Mouse (Mus musculus): ENCODE measurements around the gene Cstb.

DNA sequence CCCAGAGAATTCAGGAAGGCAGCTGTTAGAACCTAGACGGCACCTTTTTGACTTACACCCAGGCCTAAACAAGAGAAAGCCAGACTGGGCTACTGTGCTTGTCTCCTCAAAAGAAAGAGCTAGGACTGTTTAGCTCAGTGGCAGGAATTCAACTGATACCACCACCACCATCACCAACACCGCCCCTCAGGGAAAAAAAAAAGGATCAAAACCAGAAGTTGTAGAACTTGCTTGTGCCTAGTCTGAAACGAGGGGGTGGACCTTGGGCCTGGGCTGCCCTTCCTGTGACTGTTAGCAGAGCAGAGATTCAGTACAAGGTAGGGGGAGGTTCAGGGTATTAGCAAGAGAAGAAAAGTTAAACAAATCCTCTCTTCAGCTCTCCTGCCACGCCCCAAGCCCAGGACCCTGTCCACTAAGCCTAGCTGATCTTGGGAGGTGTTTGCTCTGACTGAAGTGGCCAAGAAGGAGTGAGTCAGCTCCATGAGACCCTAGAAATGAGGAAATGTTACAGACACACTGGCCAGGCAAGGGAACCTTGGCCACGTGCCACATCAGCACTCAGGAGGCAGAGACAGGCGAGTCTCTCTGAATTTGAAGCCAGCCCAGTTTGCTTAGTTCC is 757 bp downstream of the Cstb start:
- TF ChIP-seq CTCF (IDR thresholded peaks at IDR 0.05 in 2 of 3, conservative IDR thresholded peaks at IDR 0.05 in 1 of 3; ENCODE audit: control insufficient read depth in 1 of 3, insufficient read depth in 1 of 3, low read depth in 2 of 3, low read length in 3 of 3, poor library complexity in 1 of 3, severe bottlenecking in 1 of 3): no peak
- no peak for TF ChIP-seq RAD21 (IDR thresholded peaks at IDR 0.05; ENCODE audit: low read depth, low read length)
- no peak for TF ChIP-seq ZC3H11A (IDR thresholded peaks at IDR 0.05; ENCODE audit: low read depth, low read length)
- TF ChIP-seq CHD1 (IDR thresholded peaks at IDR 0.05; ENCODE audit: low read depth, low read length): no peak
- no peak for TF ChIP-seq RCOR1 (IDR thresholded peaks at IDR 0.05; ENCODE audit: low read depth, low read length)
